Mouse (Mus musculus): ENCODE measurements around the gene Ankmy2. TPM values are rescaled to one million over a fixed set of nuclear protein-coding genes. Genes with fewer than 3 reads are reported as not detected.

Ankmy2 gene
- polyA plus RNA-seq, 1 experiment from 2014 or later = 33.3 TPM

- WGBS = 3% methylated on average over 26 of the region's 26 CpGs
- peaks cover 9 to 30% of the 10 kb centered on the region in 2 experiments for H3K4me1 ChIP-seq (ENCODE audit: control insufficient read depth in 2 of 2, insufficient read depth in 2 of 2, low read length in 2 of 2)
- peak within 1 kb of the TSS; percentile 89 for H3K9ac ChIP-seq (ENCODE audit: low read length)
- H3K36me3 ChIP-seq (ENCODE audit: control insufficient read depth, insufficient read depth, low read length) = 0 out of 2 replicates have a peak, but pooled peaks cover 2% of the 10 kb centered on the region
- H3K4me3 ChIP-seq (ENCODE audit: control insufficient read depth in 1 of 2, insufficient read depth in 1 of 2, low read depth in 1 of 2, low read length in 2 of 2) = peak within 1 kb of the TSS; percentile 82 to 86
- H3K4me2 ChIP-seq (ENCODE audit: low read length) = peak within 1 kb of the TSS; percentile 79
- no peaks in the 10 kb centered on the region for H3K27me3 ChIP-seq (ENCODE audit: control insufficient read depth, insufficient read depth, low read length)
- H3K27ac ChIP-seq (replicated peaks in 1 of 2; ENCODE audit: control insufficient read depth in 1 of 2, insufficient read depth in 1 of 2, low read depth in 2 of 2, low read length in 2 of 2) = peak within 1 kb of the TSS; percentile 93 to 95
- no peaks in the 10 kb centered on the region for H3K9me3 ChIP-seq (ENCODE audit: control insufficient read depth, low read length)
- ATAC-seq (ENCODE audit: insufficient number of reproducible peaks, insufficient read depth, low FRiP score, low read depth) = no peak
These were observed 859 bp downstream of the Ankmy2 start, which contains the start of gene Bzw2 for GRCm38 (mm10) chr12:36157638-36158308. Bzw2 (minus strand) TSS chr12:36158080.

GRCm38 (mm10) chr12:36164126-36164791, 7.3 kb downstream of the Ankmy2 start:
- Histone ChIP-seq H3K27ac (replicated peaks in 1 of 2; ENCODE audit: control insufficient read depth in 1 of 2, insufficient read depth in 1 of 2, low read depth in 2 of 2, low read length in 2 of 2) (no peak overlapping the region), H3K27me3 (ENCODE audit: control insufficient read depth, insufficient read depth, low read length) (no peaks in the 10 kb centered on the region), H3K36me3 (ENCODE audit: control insufficient read depth, insufficient read depth, low read length) (peaks cover 8% of the 10 kb centered on the region; the same call in 1 of the 2 replicates), H3K4me3 (ENCODE audit: control insufficient read depth in 1 of 2, insufficient read depth in 1 of 2, low read depth in 1 of 2, low read length in 2 of 2) (no peak overlapping the region), H3K4me1 (ENCODE audit: control insufficient read depth in 2 of 2, insufficient read depth in 2 of 2, low read length in 2 of 2) (peaks cover 7 to 20% of the 10 kb centered on the region in 2 experiments), H3K9me3 (ENCODE audit: control insufficient read depth, low read length) (no peaks in the 10 kb centered on the region), H3K4me2 (ENCODE audit: low read length) (no peak overlapping the region), H3K9ac (ENCODE audit: low read length) (no peak overlapping the region)
- 43% methylated on average over 7 of the region's 7 CpGs for WGBS
- no peak for ATAC-seq (ENCODE audit: insufficient number of reproducible peaks, insufficient read depth, low FRiP score, low read depth)

- no peak overlapping the region for H3K4me2 ChIP-seq (ENCODE audit: low read length)
- H3K4me3 ChIP-seq (ENCODE audit: control insufficient read depth in 1 of 2, insufficient read depth in 1 of 2, low read depth in 1 of 2, low read length in 2 of 2) = no peak overlapping the region
- no peaks in the 10 kb centered on the region for H3K9me3 ChIP-seq (ENCODE audit: control insufficient read depth, low read length)
- ATAC-seq (ENCODE audit: insufficient number of reproducible peaks, insufficient read depth, low FRiP score, low read depth) = no peak
- H3K27me3 ChIP-seq (ENCODE audit: control insufficient read depth, insufficient read depth, low read length) = no peaks in the 10 kb centered on the region
- peaks cover 16% of the 10 kb centered on the region for H3K36me3 ChIP-seq (ENCODE audit: control insufficient read depth, insufficient read depth, low read length)
- no peak overlapping the region for H3K27ac ChIP-seq (replicated peaks in 1 of 2; ENCODE audit: control insufficient read depth in 1 of 2, insufficient read depth in 1 of 2, low read depth in 2 of 2, low read length in 2 of 2)
- 61% methylated on average over 1 of the region's 1 CpGs for WGBS
- H3K9ac ChIP-seq (ENCODE audit: low read length) = no peak overlapping the region
- H3K4me1 ChIP-seq (ENCODE audit: control insufficient read depth in 2 of 2, insufficient read depth in 2 of 2, low read length in 2 of 2) = peaks cover 7 to 20% of the 10 kb centered on the region in 2 experiments
These were observed 8.4 kb downstream of the Ankmy2 start for GRCm38 (mm10) chr12:36165299-36165698.

GRCm38 (mm10) chr12:36177227-36177626, 20.3 kb downstream of the Ankmy2 start:
- ATAC-seq (ENCODE audit: insufficient number of reproducible peaks, insufficient read depth, low FRiP score, low read depth) = no peak
- Histone ChIP-seq H3K4me3 (ENCODE audit: control insufficient read depth in 1 of 2, insufficient read depth in 1 of 2, low read depth in 1 of 2, low read length in 2 of 2) (no peak overlapping the region), H3K4me1 (ENCODE audit: control insufficient read depth in 2 of 2, insufficient read depth in 2 of 2, low read length in 2 of 2) (no peaks in the 10 kb centered on the region; a peak in 1 of 4 replicates), H3K27me3 (ENCODE audit: control insufficient read depth, insufficient read depth, low read length) (no peaks in the 10 kb centered on the region), H3K36me3 (ENCODE audit: control insufficient read depth, insufficient read depth, low read length) (peaks cover 74% of the 10 kb centered on the region), H3K4me2 (ENCODE audit: low read length) (no peak overlapping the region), H3K9ac (ENCODE audit: low read length) (no peak overlapping the region), H3K27ac (replicated peaks in 1 of 2; ENCODE audit: control insufficient read depth in 1 of 2, insufficient read depth in 1 of 2, low read depth in 2 of 2, low read length in 2 of 2) (no peak overlapping the region), H3K9me3 (ENCODE audit: control insufficient read depth, low read length) (no peaks in the 10 kb centered on the region)
- whole genome bisulfite sequencing = 92% methylated on average over 5 of the region's 5 CpGs

- H3K9me3 ChIP-seq (ENCODE audit: control insufficient read depth, low read length) = no peaks in the 10 kb centered on the region
- peaks cover 66% of the 10 kb centered on the region for H3K36me3 ChIP-seq (ENCODE audit: control insufficient read depth, insufficient read depth, low read length)
- H3K4me3 ChIP-seq (ENCODE audit: control insufficient read depth in 1 of 2, insufficient read depth in 1 of 2, low read depth in 1 of 2, low read length in 2 of 2) = no peak overlapping the region
- H3K27me3 ChIP-seq (ENCODE audit: control insufficient read depth, insufficient read depth, low read length) = no peaks in the 10 kb centered on the region
- peak; percentile 74 for ATAC-seq (ENCODE audit: insufficient number of reproducible peaks, insufficient read depth, low FRiP score, low read depth)
- H3K4me2 ChIP-seq (ENCODE audit: low read length) = no peak overlapping the region
- peaks cover 0 to 3% of the 10 kb centered on the region in 2 experiments; a peak in 1 of 4 replicates for H3K4me1 ChIP-seq (ENCODE audit: control insufficient read depth in 2 of 2, insufficient read depth in 2 of 2, low read length in 2 of 2)
- no peak overlapping the region for H3K9ac ChIP-seq (ENCODE audit: low read length)
- WGBS = 46% methylated on average over 6 of the region's 6 CpGs
- peak overlapping the region; percentile 12 to 20 for H3K27ac ChIP-seq (replicated peaks in 1 of 2; ENCODE audit: control insufficient read depth in 1 of 2, insufficient read depth in 1 of 2, low read depth in 2 of 2, low read length in 2 of 2)
These were observed 25.7 kb downstream of the Ankmy2 start for GRCm38 (mm10) chr12:36182570-36182969.

- Histone ChIP-seq H3K27ac (replicated peaks in 1 of 2; ENCODE audit: control insufficient read depth in 1 of 2, insufficient read depth in 1 of 2, low read depth in 2 of 2, low read length in 2 of 2) (no peak overlapping the region), H3K4me1 (ENCODE audit: control insufficient read depth in 2 of 2, insufficient read depth in 2 of 2, low read length in 2 of 2) (0 out of 4 replicates have a peak, but pooled peaks cover 0 to 3% of the 10 kb centered on the region in 2 experiments), H3K9ac (ENCODE audit: low read length) (no peak overlapping the region), H3K4me2 (ENCODE audit: low read length) (no peak overlapping the region), H3K4me3 (ENCODE audit: control insufficient read depth in 1 of 2, insufficient read depth in 1 of 2, low read depth in 1 of 2, low read length in 2 of 2) (no peak overlapping the region), H3K36me3 (ENCODE audit: control insufficient read depth, insufficient read depth, low read length) (peaks cover 87% of the 10 kb centered on the region), H3K27me3 (ENCODE audit: control insufficient read depth, insufficient read depth, low read length) (no peaks in the 10 kb centered on the region), H3K9me3 (ENCODE audit: control insufficient read depth, low read length) (no peaks in the 10 kb centered on the region)
- no peak for ATAC-seq (ENCODE audit: insufficient number of reproducible peaks, insufficient read depth, low FRiP score, low read depth)
- 71% methylated on average over 6 of the region's 6 CpGs for WGBS
These were observed 30.2 kb downstream of the Ankmy2 start for GRCm38 (mm10) chr12:36187081-36187480.

- 90% methylated on average over 3 of the region's 3 CpGs for WGBS
- Histone ChIP-seq H3K4me2 (ENCODE audit: low read length) (no peak overlapping the region), H3K36me3 (ENCODE audit: control insufficient read depth, insufficient read depth, low read length) (peaks cover 83% of the 10 kb centered on the region), H3K27ac (replicated peaks in 1 of 2; ENCODE audit: control insufficient read depth in 1 of 2, insufficient read depth in 1 of 2, low read depth in 2 of 2, low read length in 2 of 2) (no peak overlapping the region), H3K4me1 (ENCODE audit: control insufficient read depth in 2 of 2, insufficient read depth in 2 of 2, low read length in 2 of 2) (no peaks in the 10 kb centered on the region), H3K9me3 (ENCODE audit: control insufficient read depth, low read length) (no peaks in the 10 kb centered on the region), H3K4me3 (ENCODE audit: control insufficient read depth in 1 of 2, insufficient read depth in 1 of 2, low read depth in 1 of 2, low read length in 2 of 2) (no peak overlapping the region), H3K9ac (ENCODE audit: low read length) (no peak overlapping the region), H3K27me3 (ENCODE audit: control insufficient read depth, insufficient read depth, low read length) (no peaks in the 10 kb centered on the region)
- ATAC-seq (ENCODE audit: insufficient number of reproducible peaks, insufficient read depth, low FRiP score, low read depth) = no peak
These were observed 32.7 kb downstream of the Ankmy2 start for GRCm38 (mm10) chr12:36189610-36190009.

All from heart, embryonic 14.5 days (tissue).